Mouse (Mus musculus) ovary, postnatal 14 days (tissue): ENCODE data around the gene Pla2g12b.

ENCODE experiments used
- DNase-seq: peaks from one replicate; pipeline ENCODE4 v3.0.0; 2022; ENCODE audit warnings: low spot score

Pla2g12b gene

GRCm38 (mm10) chr10:59467297-59467696, 63.8 kb downstream of the Pla2g12b start:
- no peak for DNase-seq

- DNase-seq: no peak
Measured at GRCm38 (mm10) chr10:59470451-59470850, 67.0 kb downstream of the Pla2g12b start.
